ENCODE assay signal across 19 mouse cellular contexts in genomic region chr8:110804825-110805514, GRCm38 (mm10). TPM values are rescaled to one million over a fixed set of nuclear protein-coding genes. Genes with fewer than 3 reads are reported as not detected.
DNase-seq lines count a peak whose midpoint lies in the region; ATAC-seq lines count a peak whose summit lies in the region.
"Had no signal": no experiment of that assay in that cellular context is flagged by ENCODE, and none has a peak within 500 bp of the region (broad histone marks: within the 10 kb centered on the region; RNA-seq: fewer than 3 reads in every experiment).

No protein-coding gene starts in this region.

- H3K27ac ChIP-seq in intestine, embryonic 15.5 days, result peak overlapping the region; percentile 34; the same call in 1 of the 2 replicates
- H3K27ac ChIP-seq in lung, embryonic 15.5 days, result peak overlapping the region; percentile 70
- H3K27ac ChIP-seq in stomach, embryonic 16.5 days (ENCODE audit: low read length), result peak overlapping the region; percentile 46; the same call in 1 of the 2 replicates
- H3K27ac ChIP-seq: heart, embryonic 10.5 days; midbrain, embryonic 15.5 days had no signal

- no peak for ATAC-seq in intestine, embryonic 15.5 days
- no peak for ATAC-seq in lung, embryonic 15.5 days (ENCODE audit: borderline replicate concordance, extremely low read depth, low FRiP score, low TSS enrichment)
- peak; percentile 7; the same call in 1 of the 2 replicates for ATAC-seq in stomach, embryonic 16.5 days (ENCODE audit: insufficient read depth, low FRiP score)
- ATAC-seq: hindbrain, embryonic 16.5 days; midbrain, embryonic 15.5 days had no signal

- WGBS in intestine, embryonic 15.5 days, result 35% methylated on average over 3 of the region's 3 CpGs
- 38% methylated on average over 3 of the region's 3 CpGs for WGBS in lung, embryonic 15.5 days
- WGBS in stomach, embryonic 16.5 days, result 50% methylated on average over 3 of the region's 3 CpGs

- peak; percentile 60 to 75 for DNase-seq in lung, adult 18-20 months
- no peak for DNase-seq in lung, postnatal 14 days
- DNase-seq in left cerebral cortex, postnatal 36 days (ENCODE audit: low spot score in 2 of 2), result no peak
- DNase-seq in urinary bladder, postnatal 10 days (ENCODE audit: low spot score), result no peak
- DNase-seq: adrenal gland, postnatal 14 days; cerebellum, postnatal 14 days; gastrocnemius, postnatal 14 days; heart, postnatal 36 days; left cerebral cortex, postnatal 4 days; right cerebral cortex, postnatal 14 days had no signal

- intact Hi-C loops in left cerebral cortex, postnatal 36 days (cut with DNase I), result loop anchor here (5.0 kb wide), 1 partner anchor 53 kb away; no protein-coding TSS in a partner anchor

- H3K27me3 ChIP-seq in intestine, embryonic 15.5 days (replicated peaks), result no peaks in the 10 kb centered on the region
- H3K27me3 ChIP-seq in lung, embryonic 15.5 days, result no peaks in the 10 kb centered on the region
- no peaks in the 10 kb centered on the region for H3K27me3 ChIP-seq in stomach, embryonic 16.5 days (ENCODE audit: control insufficient read depth, insufficient read depth, low read length)
- H3K27me3 ChIP-seq: midbrain, embryonic 15.5 days had no signal

- H3K9ac ChIP-seq in intestine, embryonic 15.5 days, result no peak overlapping the region
- H3K9ac ChIP-seq in lung, embryonic 15.5 days, result no peak overlapping the region
- H3K9ac ChIP-seq in stomach, embryonic 16.5 days (ENCODE audit: low read length), result 0 out of 2 replicates have a peak overlapping the region, but pooled peaks have one; percentile 27
- H3K9ac ChIP-seq: midbrain, embryonic 15.5 days had no signal

- H3K4me3 ChIP-seq in intestine, embryonic 15.5 days (replicated peaks), result no peak overlapping the region
- H3K4me3 ChIP-seq in lung, embryonic 15.5 days, result peak overlapping the region; percentile 21; the same call in 1 of the 2 replicates
- no peak overlapping the region for H3K4me3 ChIP-seq in stomach, embryonic 16.5 days (replicated peaks; ENCODE audit: low read length)
- H3K4me3 ChIP-seq: midbrain, embryonic 15.5 days had no signal

- no peaks in the 10 kb centered on the region for H3K36me3 ChIP-seq in intestine, embryonic 15.5 days
- peaks cover 11% of the 10 kb centered on the region for H3K36me3 ChIP-seq in lung, embryonic 15.5 days
- no peaks in the 10 kb centered on the region for H3K36me3 ChIP-seq in stomach, embryonic 16.5 days (ENCODE audit: control insufficient read depth, insufficient read depth, low read length)

- peaks cover 18% of the 10 kb centered on the region for H3K4me1 ChIP-seq in intestine, embryonic 15.5 days (replicated peaks)
- peaks cover 36% of the 10 kb centered on the region for H3K4me1 ChIP-seq in lung, embryonic 15.5 days
- H3K4me1 ChIP-seq in stomach, embryonic 16.5 days (ENCODE audit: control insufficient read depth, insufficient read depth, low read length), result peaks cover 25% of the 10 kb centered on the region
- H3K4me1 ChIP-seq: midbrain, embryonic 15.5 days had no signal

- no peaks in the 10 kb centered on the region for H3K9me3 ChIP-seq in intestine, embryonic 15.5 days
- no peaks in the 10 kb centered on the region for H3K9me3 ChIP-seq in lung, embryonic 15.5 days
- H3K9me3 ChIP-seq in stomach, embryonic 16.5 days (replicated peaks; ENCODE audit: control insufficient read depth, low read length), result no peaks in the 10 kb centered on the region
- H3K9me3 ChIP-seq: heart, embryonic 10.5 days; midbrain, embryonic 15.5 days had no signal

- H3K4me2 ChIP-seq in intestine, embryonic 15.5 days (replicated peaks), result peak overlapping the region; percentile 52
- H3K4me2 ChIP-seq in lung, embryonic 15.5 days, result peak overlapping the region; percentile 49
- 0 out of 2 replicates have a peak overlapping the region, but pooled peaks have one; percentile 46 for H3K4me2 ChIP-seq in stomach, embryonic 16.5 days (ENCODE audit: low read depth, low read length)
- H3K4me2 ChIP-seq: liver, embryonic 11.5 days; midbrain, embryonic 15.5 days had no signal

RNA-seq across cellular contexts. Expression of gene Il34, which starts 0.8 kb away (rescaled TPM):
- polyA plus RNA-seq in intestine, embryonic 15.5 days (2015; fragmentation: Nextera tagmentation; extraction: Ambion mirVana), result 1.1 and 2.6 TPM in 2 replicates
- polyA plus RNA-seq in lung, embryonic 15.5 days (2015; fragmentation: Nextera tagmentation; extraction: Ambion mirVana), result 4.1 and 4.5 TPM in 2 replicates
- polyA plus RNA-seq in stomach, embryonic 16.5 days (2015; fragmentation: Nextera tagmentation; extraction: Ambion mirVana), result 2.9 and 5.0 TPM in 2 replicates
- total RNA-seq in left cerebral cortex, postnatal 36 days (2021), result 100 to 1,000 TPM; 103 to 107 TPM
- total RNA-seq: megakaryocyte progenitor cell, adult 5-6 weeks had no signal
- polyA plus RNA-seq: CD4-positive, CD25-positive, alpha-beta regulatory T cell, adult 4 months; heart, embryonic 10.5 days had no signal

RNA-seq across cellular contexts. Expression of gene Cog4, which starts 41.4 kb away (rescaled TPM):
- polyA plus RNA-seq in intestine, embryonic 15.5 days (2015; fragmentation: Nextera tagmentation; extraction: Ambion mirVana), result 69.0 and 69.5 TPM in 2 replicates
- 68.4 and 74.3 TPM in 2 replicates for polyA plus RNA-seq in lung, embryonic 15.5 days (2015; fragmentation: Nextera tagmentation; extraction: Ambion mirVana)
- polyA plus RNA-seq in stomach, embryonic 16.5 days (2015; fragmentation: Nextera tagmentation; extraction: Ambion mirVana), result 70.3 and 71.5 TPM in 2 replicates
- 10 to 100 TPM; 51.7 to 61.4 TPM for total RNA-seq in left cerebral cortex, postnatal 36 days (2021)

RNA-seq across cellular contexts. Expression of gene Sf3b3, which starts 41.6 kb away (rescaled TPM):
- 123 and 126 TPM in 2 replicates for polyA plus RNA-seq in intestine, embryonic 15.5 days (2015; fragmentation: Nextera tagmentation; extraction: Ambion mirVana)
- polyA plus RNA-seq in lung, embryonic 15.5 days (2015; fragmentation: Nextera tagmentation; extraction: Ambion mirVana), result 141 and 146 TPM in 2 replicates
- polyA plus RNA-seq in stomach, embryonic 16.5 days (2015; fragmentation: Nextera tagmentation; extraction: Ambion mirVana), result 128 and 131 TPM in 2 replicates
- 10 to 100 TPM; 57.9 to 65.3 TPM for total RNA-seq in left cerebral cortex, postnatal 36 days (2021)

Comparison
In these comparisons a context has a peak if more than half of its experiments do, and no peak if none do; other contexts are left out.
1. DNase-seq: peak in lung, adult 18-20 months (2 of 2); none in lung, postnatal 14 days (single experiment), left cerebral cortex, postnatal 36 days (0 of 2) and urinary bladder, postnatal 10 days (single experiment).
2. Peak in every context shown above with its lines, with median percentiles within 50 percentile points of each other: H3K27ac ChIP-seq and H3K4me2 ChIP-seq.